In genomic region chr4:40301076-40301789, GRCm38 (mm10) we compare ENCODE assay signal across 8 mouse cellular contexts. TPM values are rescaled to one million over a fixed set of nuclear protein-coding genes. Genes with fewer than 3 reads are reported as not detected.
A peak's percentile ranks its signal among the peaks of the same experiment; 100 is the strongest.
DNase-seq lines count a peak whose midpoint lies in the region; ATAC-seq and TF ChIP-seq lines count a peak whose summit lies in the region.

No protein-coding gene starts in this region.

- ATAC-seq in embryonic facial prominence, embryonic 14.5 days (ENCODE audit: low read depth): peak; percentile 68
- peak; percentile 91 for ATAC-seq in kidney, embryonic 14.5 days (ENCODE audit: low FRiP score, low TSS enrichment)
- ATAC-seq in limb, embryonic 14.5 days (ENCODE audit: low FRiP score, low read depth): peak; percentile 75; the same call in 1 of the 2 replicates
- peak; percentile 87 for ATAC-seq in midbrain, embryonic 16.5 days

- H3K9ac ChIP-seq in embryonic facial prominence, embryonic 14.5 days (ENCODE audit: low read depth, low read length): no peak overlapping the region
- H3K9ac ChIP-seq in kidney, embryonic 14.5 days (ENCODE audit: low read depth, low read length): no peak overlapping the region
- H3K9ac ChIP-seq in limb, embryonic 14.5 days (ENCODE audit: low read depth, low read length, severe bottlenecking): no peak overlapping the region
- H3K9ac ChIP-seq in midbrain, embryonic 16.5 days (ENCODE audit: low read depth, low read length): no peak overlapping the region

- WGBS in embryonic facial prominence, embryonic 14.5 days: 10% methylated on average over 16 of the region's 16 CpGs
- WGBS in heart, embryonic 10.5 days: 12% methylated on average over 16 of the region's 16 CpGs
- WGBS in kidney, embryonic 14.5 days: 13% methylated on average over 16 of the region's 16 CpGs
- 12% methylated on average over 16 of the region's 16 CpGs for whole genome bisulfite sequencing in limb, embryonic 14.5 days
- WGBS in midbrain, embryonic 16.5 days: 13% methylated on average over 16 of the region's 16 CpGs
- 7% methylated on average over 16 of the region's 16 CpGs for WGBS in spleen, adult 2 months

- H3K36me3 ChIP-seq in embryonic facial prominence, embryonic 14.5 days (ENCODE audit: control insufficient read depth, insufficient read depth, low read length): no peaks in the 10 kb centered on the region
- no peaks in the 10 kb centered on the region for H3K36me3 ChIP-seq in heart, embryonic 10.5 days
- no peaks in the 10 kb centered on the region for H3K36me3 ChIP-seq in kidney, embryonic 14.5 days (ENCODE audit: control insufficient read depth, insufficient read depth, low read length)
- no peaks in the 10 kb centered on the region for H3K36me3 ChIP-seq in limb, embryonic 14.5 days (ENCODE audit: control insufficient read depth, insufficient read depth, low read length)
- H3K36me3 ChIP-seq in midbrain, embryonic 16.5 days (ENCODE audit: control insufficient read depth, insufficient read depth, low read length): no peaks in the 10 kb centered on the region
- no peaks in the 10 kb centered on the region for H3K36me3 ChIP-seq in spleen, adult 2 months (ENCODE audit: control insufficient read depth, insufficient read depth, low read length)

- TF ChIP-seq CTCF in spleen, adult 2 months (IDR thresholded peaks at IDR 0.05; ENCODE audit: extremely low read depth, insufficient read depth, insufficient read length, insufficient replicate concordance): peak; percentile 59; the same call in 1 of the 2 replicates

- H3K9me3 ChIP-seq in embryonic facial prominence, embryonic 14.5 days (ENCODE audit: control insufficient read depth, low read length): no peaks in the 10 kb centered on the region
- H3K9me3 ChIP-seq in heart, embryonic 10.5 days: no peaks in the 10 kb centered on the region
- H3K9me3 ChIP-seq in kidney, embryonic 14.5 days (ENCODE audit: control insufficient read depth, low read length): no peaks in the 10 kb centered on the region
- H3K9me3 ChIP-seq in limb, embryonic 14.5 days (ENCODE audit: control insufficient read depth, low read length): no peaks in the 10 kb centered on the region
- no peaks in the 10 kb centered on the region for H3K9me3 ChIP-seq in midbrain, embryonic 16.5 days (replicated peaks; ENCODE audit: control insufficient read depth, low read length, poor library complexity, severe bottlenecking)

- DNase-seq in 3T3-L1 (ENCODE audit: low read depth, low spot score): peak; percentile 88
- DNase-seq in adrenal gland, postnatal 36 days: peak; percentile 73 to 77
- peak; percentile 86 for DNase-seq in embryonic facial prominence, embryonic 14.5 days (ENCODE audit: low spot score)
- peak; percentile 89 for DNase-seq in heart, embryonic 10.5 days (ENCODE audit: low spot score)
- peak; percentile 93 for DNase-seq in limb, embryonic 14.5 days (ENCODE audit: low spot score)
- peak; percentile 21 to 47 for DNase-seq in spleen, adult 2 months (ENCODE audit: low read depth in 1 of 2, low spot score in 2 of 2)

- H3K27ac ChIP-seq in embryonic facial prominence, embryonic 14.5 days (replicated peaks; ENCODE audit: low read depth, low read length): no peak overlapping the region
- H3K27ac ChIP-seq in heart, embryonic 10.5 days: no peak overlapping the region
- H3K27ac ChIP-seq in kidney, embryonic 14.5 days (ENCODE audit: low read depth, low read length): no peak overlapping the region
- no peak overlapping the region for H3K27ac ChIP-seq in limb, embryonic 14.5 days (replicated peaks; ENCODE audit: low read depth, low read length)
- H3K27ac ChIP-seq in midbrain, embryonic 16.5 days (ENCODE audit: low read length): no peak overlapping the region
- no peak overlapping the region for H3K27ac ChIP-seq in spleen, adult 2 months (ENCODE audit: insufficient read depth, low read length)

- H3K4me3 ChIP-seq in embryonic facial prominence, embryonic 14.5 days (ENCODE audit: low read depth, low read length): no peak overlapping the region
- peak overlapping the region; percentile 37 for H3K4me3 ChIP-seq in heart, embryonic 10.5 days
- H3K4me3 ChIP-seq in kidney, embryonic 14.5 days (ENCODE audit: low read length): no peak overlapping the region
- H3K4me3 ChIP-seq in limb, embryonic 14.5 days (replicated peaks; ENCODE audit: low read length): no peak overlapping the region
- H3K4me3 ChIP-seq in midbrain, embryonic 16.5 days (ENCODE audit: low read depth, low read length): no peak overlapping the region
- H3K4me3 ChIP-seq in spleen, adult 2 months (ENCODE audit: extremely low read depth, insufficient read depth, insufficient read length): no peak overlapping the region

- H3K4me2 ChIP-seq in embryonic facial prominence, embryonic 14.5 days (ENCODE audit: low read depth, low read length): peak overlapping the region; percentile 36
- peak overlapping the region; percentile 19; the same call in 1 of the 2 replicates for H3K4me2 ChIP-seq in kidney, embryonic 14.5 days (replicated peaks; ENCODE audit: low read depth, low read length)
- H3K4me2 ChIP-seq in limb, embryonic 14.5 days (replicated peaks; ENCODE audit: low read depth, low read length, severe bottlenecking): peak overlapping the region; percentile 40; the same call in 1 of the 2 replicates
- H3K4me2 ChIP-seq in midbrain, embryonic 16.5 days (ENCODE audit: low read length): peak overlapping the region; percentile 38

- TF ChIP-seq POLR2A in limb, embryonic 14.5 days (IDR thresholded peaks at IDR 0.05; ENCODE audit: borderline replicate concordance, extremely low read depth, insufficient read depth, insufficient read length): no peak
- TF ChIP-seq POLR2A in spleen, adult 2 months (IDR thresholded peaks at IDR 0.05; ENCODE audit: low read depth, low read length): no peak

- no peaks in the 10 kb centered on the region for H3K4me1 ChIP-seq in embryonic facial prominence, embryonic 14.5 days (ENCODE audit: control insufficient read depth, insufficient read depth, low read length)
- H3K4me1 ChIP-seq in heart, embryonic 10.5 days: peaks cover 5% of the 10 kb centered on the region; the same call in 1 of the 2 replicates
- no peaks in the 10 kb centered on the region for H3K4me1 ChIP-seq in kidney, embryonic 14.5 days (ENCODE audit: control insufficient read depth, insufficient read depth, low read length)
- H3K4me1 ChIP-seq in limb, embryonic 14.5 days (ENCODE audit: control insufficient read depth, insufficient read depth, low read length): no peaks in the 10 kb centered on the region
- no peaks in the 10 kb centered on the region for H3K4me1 ChIP-seq in midbrain, embryonic 16.5 days (ENCODE audit: control insufficient read depth, insufficient read depth, low read length)
- H3K4me1 ChIP-seq in spleen, adult 2 months (ENCODE audit: control insufficient read depth, insufficient read depth, insufficient read length): no peaks in the 10 kb centered on the region

- no peaks in the 10 kb centered on the region for H3K27me3 ChIP-seq in embryonic facial prominence, embryonic 14.5 days (replicated peaks; ENCODE audit: control insufficient read depth, insufficient read depth, low read length)
- H3K27me3 ChIP-seq in heart, embryonic 10.5 days (ENCODE audit: insufficient read depth, poor library complexity, severe bottlenecking): peaks cover 5% of the 10 kb centered on the region; the same call in 1 of the 2 replicates
- H3K27me3 ChIP-seq in kidney, embryonic 14.5 days (ENCODE audit: control insufficient read depth, insufficient read depth, low read length): no peaks in the 10 kb centered on the region
- H3K27me3 ChIP-seq in limb, embryonic 14.5 days (ENCODE audit: control insufficient read depth, insufficient read depth, low read length): no peaks in the 10 kb centered on the region
- no peaks in the 10 kb centered on the region for H3K27me3 ChIP-seq in midbrain, embryonic 16.5 days (ENCODE audit: control insufficient read depth, insufficient read depth, low read depth, low read length)
- no peaks in the 10 kb centered on the region for H3K27me3 ChIP-seq in spleen, adult 2 months (ENCODE audit: control insufficient read depth, insufficient read depth, low read length)

RNA-seq across cellular contexts. Expression of gene Ndufb6, which starts 22.0 kb away (rescaled TPM):
- 100 to 1,000 TPM; 253 to 277 TPM for total RNA-seq in adrenal gland, postnatal 36 days (2021)
- 276 and 290 TPM in 2 replicates for polyA plus RNA-seq in embryonic facial prominence, embryonic 14.5 days (2014; fragmentation: Nextera tagmentation; extraction: Ambion mirVana)
- polyA plus RNA-seq in heart, embryonic 10.5 days (2016; fragmentation: Nextera tagmentation; extraction: Ambion mirVana): 439 and 487 TPM in 2 replicates
- 316 and 388 TPM in 2 replicates for polyA plus RNA-seq in kidney, embryonic 14.5 days (2014; fragmentation: Nextera tagmentation; extraction: Ambion mirVana)
- polyA plus RNA-seq in limb, embryonic 14.5 days (2012; rRNA removed): 117 and 134 TPM in 2 replicates
- polyA plus RNA-seq in limb, embryonic 14.5 days (2014; fragmentation: Nextera tagmentation; extraction: Ambion mirVana): 270 and 287 TPM in 2 replicates
- 311 and 351 TPM in 2 replicates for polyA plus RNA-seq in midbrain, embryonic 16.5 days (2015; fragmentation: Nextera tagmentation; extraction: Ambion mirVana)
- polyA plus RNA-seq in spleen, adult 2 months (2012; rRNA removed): 27.5 and 32.9 TPM in 2 replicates

RNA-seq across cellular contexts. Expression of gene Topors, which starts 31.6 kb away (rescaled TPM):
- 10 to 100 TPM; 29.6 to 32.0 TPM for total RNA-seq in adrenal gland, postnatal 36 days (2021)
- 37.8 and 40.0 TPM in 2 replicates for polyA plus RNA-seq in embryonic facial prominence, embryonic 14.5 days (2014; fragmentation: Nextera tagmentation; extraction: Ambion mirVana)
- 34.9 and 40.9 TPM in 2 replicates for polyA plus RNA-seq in heart, embryonic 10.5 days (2016; fragmentation: Nextera tagmentation; extraction: Ambion mirVana)
- 32.9 and 57.7 TPM in 2 replicates for polyA plus RNA-seq in kidney, embryonic 14.5 days (2014; fragmentation: Nextera tagmentation; extraction: Ambion mirVana)
- polyA plus RNA-seq in limb, embryonic 14.5 days (2012; rRNA removed): 16.3 and 20.2 TPM in 2 replicates
- polyA plus RNA-seq in limb, embryonic 14.5 days (2014; fragmentation: Nextera tagmentation; extraction: Ambion mirVana): 43.4 and 48.0 TPM in 2 replicates
- 28.6 and 31.9 TPM in 2 replicates for polyA plus RNA-seq in midbrain, embryonic 16.5 days (2015; fragmentation: Nextera tagmentation; extraction: Ambion mirVana)
- polyA plus RNA-seq in spleen, adult 2 months (2012; rRNA removed): 2.5 and 3.3 TPM in 2 replicates

RNA-seq across cellular contexts. Expression of gene Smim27, which starts 31.9 kb away (rescaled TPM):
- total RNA-seq in adrenal gland, postnatal 36 days (2021): 10 to 100 TPM; 41.9 to 57.3 TPM
- 35.1 and 47.1 TPM in 2 replicates for polyA plus RNA-seq in embryonic facial prominence, embryonic 14.5 days (2014; fragmentation: Nextera tagmentation; extraction: Ambion mirVana)
- polyA plus RNA-seq in heart, embryonic 10.5 days (2016; fragmentation: Nextera tagmentation; extraction: Ambion mirVana): 16.3 and 23.2 TPM in 2 replicates
- 28.6 and 55.2 TPM in 2 replicates for polyA plus RNA-seq in kidney, embryonic 14.5 days (2014; fragmentation: Nextera tagmentation; extraction: Ambion mirVana)
- 10.5 and 12.0 TPM in 2 replicates for polyA plus RNA-seq in limb, embryonic 14.5 days (2012; rRNA removed)
- 36.4 and 42.7 TPM in 2 replicates for polyA plus RNA-seq in limb, embryonic 14.5 days (2014; fragmentation: Nextera tagmentation; extraction: Ambion mirVana)
- polyA plus RNA-seq in midbrain, embryonic 16.5 days (2015; fragmentation: Nextera tagmentation; extraction: Ambion mirVana): 10.1 and 15.6 TPM in 2 replicates
- polyA plus RNA-seq in spleen, adult 2 months (2012; rRNA removed): 13.1 and 13.9 TPM in 2 replicates

Comparison
In these comparisons a context has a peak if more than half of its experiments do, and no peak if none do; other contexts are left out.
1. DNase-seq: peak in every context shown above with its lines; median percentile 93 in limb, embryonic 14.5 days; 89 in heart, embryonic 10.5 days; 88 in 3T3-L1; 86 in embryonic facial prominence, embryonic 14.5 days; 75 in adrenal gland, postnatal 36 days; 34 in spleen, adult 2 months.